Mouse (Mus musculus): Measurements from ENCODE around the gene Cd59a. TPM values are rescaled to one million over a fixed set of nuclear protein-coding genes. Genes with fewer than 3 reads are reported as not detected.

The Cd59a gene
- polyA plus RNA-seq, 1 experiment from 2014 or later: 13.7 TPM

GRCm38 (mm10) chr2:104153345-104153744, 57.7 kb downstream of the Cd59a start:
- Histone ChIP-seq H3K4me1 (replicated peaks) (no peaks in the 10 kb centered on the region), H3K9ac (replicated peaks) (no peak overlapping the region), H3K4me3 (replicated peaks) (no peak overlapping the region), H3K9me3 (0 out of 2 replicates have a peak, but pooled peaks cover 2% of the 10 kb centered on the region), H3K27me3 (no peaks in the 10 kb centered on the region), H3K36me3 (peaks cover 21% of the 10 kb centered on the region; the same call in 1 of the 2 replicates), H3K4me2 (replicated peaks) (no peak overlapping the region), H3K27ac (no peak overlapping the region)
- ATAC-seq: no peak
- WGBS: 91% methylated on average over 4 of the region's 4 CpGs

- 0 out of 2 replicates have a peak, but pooled peaks cover 2% of the 10 kb centered on the region for H3K9me3 ChIP-seq
- 92% methylated on average over 3 of the region's 3 CpGs for WGBS
- H3K4me3 ChIP-seq (replicated peaks): no peak overlapping the region
- no peak overlapping the region for H3K9ac ChIP-seq (replicated peaks)
- no peak for ATAC-seq
- no peaks in the 10 kb centered on the region for H3K4me1 ChIP-seq (replicated peaks)
- H3K27me3 ChIP-seq: no peaks in the 10 kb centered on the region
- no peak overlapping the region for H3K27ac ChIP-seq
- no peak overlapping the region for H3K4me2 ChIP-seq (replicated peaks)
- H3K36me3 ChIP-seq: peaks cover 16% of the 10 kb centered on the region; the same call in 1 of the 2 replicates
Observed at GRCm38 (mm10) chr2:104153876-104154275, 58.3 kb downstream of the Cd59a start.

DNA sequence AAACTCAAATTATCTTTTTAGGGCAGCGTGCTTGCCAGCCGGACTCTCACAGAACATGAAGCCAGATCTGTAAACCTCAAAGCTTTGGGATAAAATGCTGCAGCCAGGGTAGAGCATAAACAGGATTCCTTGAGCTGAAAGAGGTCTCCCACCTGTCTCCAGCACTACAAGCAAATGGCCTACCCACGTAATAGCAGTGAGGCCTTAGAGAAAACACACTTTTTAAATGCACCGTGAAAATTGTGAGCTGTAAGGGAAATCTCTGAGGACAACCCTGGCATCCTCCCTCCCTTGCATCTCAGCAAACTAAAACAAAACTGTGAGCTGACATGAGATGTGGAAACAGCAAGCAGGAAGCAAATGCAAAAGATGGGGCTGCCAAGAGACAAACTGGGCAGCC, 62.2 kb downstream of the Cd59a start:
- H3K9me3 ChIP-seq: no peaks in the 10 kb centered on the region
- WGBS: 79% methylated on average over 4 of the region's 4 CpGs
- no peak overlapping the region for H3K9ac ChIP-seq (replicated peaks)
- no peak overlapping the region for H3K27ac ChIP-seq
- no peak overlapping the region for H3K4me3 ChIP-seq (replicated peaks)
- no peaks in the 10 kb centered on the region for H3K4me1 ChIP-seq (replicated peaks)
- H3K36me3 ChIP-seq: 0 out of 2 replicates have a peak, but pooled peaks cover under 1% of the 10 kb centered on the region
- no peak overlapping the region for H3K4me2 ChIP-seq (replicated peaks)
- no peaks in the 10 kb centered on the region for H3K27me3 ChIP-seq
- no peak for ATAC-seq

- H3K9ac ChIP-seq (replicated peaks): no peak overlapping the region
- no peaks in the 10 kb centered on the region for H3K27me3 ChIP-seq
- H3K27ac ChIP-seq: no peak overlapping the region
- no peak for ATAC-seq
- H3K9me3 ChIP-seq: no peaks in the 10 kb centered on the region
- H3K4me2 ChIP-seq (replicated peaks): no peak overlapping the region
- 0 out of 2 replicates have a peak, but pooled peaks cover 4% of the 10 kb centered on the region for H3K36me3 ChIP-seq
- peaks cover 8% of the 10 kb centered on the region for H3K4me1 ChIP-seq (replicated peaks)
- WGBS: 83% methylated on average over 7 of the region's 7 CpGs
- no peak overlapping the region for H3K4me3 ChIP-seq (replicated peaks)
Observed at GRCm38 (mm10) chr2:104163418-104163817, 67.8 kb downstream of the Cd59a start.

DNA sequence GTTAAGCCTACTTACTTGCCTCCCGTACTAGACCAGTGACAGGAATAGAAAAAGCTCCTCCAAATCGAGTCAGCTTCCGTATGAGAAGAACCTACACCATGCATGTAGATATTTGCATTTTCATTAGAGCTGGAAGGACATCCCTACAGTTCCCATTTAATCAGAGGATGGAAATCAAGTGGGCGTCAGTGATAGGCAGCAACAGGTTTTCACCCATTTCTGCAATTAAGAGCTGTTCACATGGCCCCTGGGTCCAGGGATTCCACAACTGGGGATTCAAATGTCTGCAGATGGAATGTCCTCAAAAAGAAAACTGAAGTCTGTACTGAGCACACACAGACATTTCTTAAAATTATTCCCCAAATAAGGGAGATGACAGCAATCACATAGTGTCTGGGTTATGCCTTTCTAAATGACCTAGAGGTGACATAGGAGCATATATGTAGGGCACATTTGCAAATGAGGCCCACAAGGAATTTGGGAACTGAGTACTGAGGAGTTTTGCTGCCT, 68.4 kb downstream of the Cd59a start:
- WGBS: 93% methylated on average over 4 of the region's 4 CpGs
- no peaks in the 10 kb centered on the region for H3K27me3 ChIP-seq
- no peak overlapping the region for H3K27ac ChIP-seq
- no peak overlapping the region for H3K4me3 ChIP-seq (replicated peaks)
- ATAC-seq: no peak
- no peaks in the 10 kb centered on the region for H3K9me3 ChIP-seq
- H3K36me3 ChIP-seq: 0 out of 2 replicates have a peak, but pooled peaks cover 4% of the 10 kb centered on the region
- peaks cover 14% of the 10 kb centered on the region for H3K4me1 ChIP-seq (replicated peaks)
- no peak overlapping the region for H3K9ac ChIP-seq (replicated peaks)
- no peak overlapping the region for H3K4me2 ChIP-seq (replicated peaks)

Other genes starting within 250 kb of the Cd59a start
- gene Lmo2, start 137.8 kb upstream of the Cd59a start, polyA plus RNA-seq (2015; fragmentation: Nextera tagmentation; extraction: Ambion mirVana): 25.8 and 28.7 TPM in 2 replicates
- gene Fbxo3, start 68.1 kb upstream of the Cd59a start, polyA plus RNA-seq (2015; fragmentation: Nextera tagmentation; extraction: Ambion mirVana): 64.3 and 72.0 TPM in 2 replicates
- 1.8 and 2.5 TPM in 2 replicates for gene 4931422A03Rik, start 67.4 kb upstream of the Cd59a start, polyA plus RNA-seq (2015; fragmentation: Nextera tagmentation; extraction: Ambion mirVana)
- gene Gm10912, start 30.0 kb upstream of the Cd59a start, polyA plus RNA-seq (2015; fragmentation: Nextera tagmentation; extraction: Ambion mirVana): not detected in 2 replicates
- gene Gm10799, start 27.3 kb upstream of the Cd59a start, polyA plus RNA-seq (2015; fragmentation: Nextera tagmentation; extraction: Ambion mirVana): not detected in 2 replicates
- 1.1 and 2.6 TPM in 2 replicates for gene Cd59b, start 26.0 kb upstream of the Cd59a start, polyA plus RNA-seq (2015; fragmentation: Nextera tagmentation; extraction: Ambion mirVana)
- not detected in 2 replicates for gene A930018P22Rik, start 27.0 kb downstream of the Cd59a start, polyA plus RNA-seq (2015; fragmentation: Nextera tagmentation; extraction: Ambion mirVana)

Data from midbrain, embryonic 13.5 days (tissue).